Mouse (Mus musculus) limb, embryonic 12.5 days (tissue): ENCODE data around the gene Zfp316. TPM values are rescaled to one million over a fixed set of nuclear protein-coding genes. Genes with fewer than 3 reads are reported as not detected.

Experiments used
- ATAC-seq: fragments of 200-750 bp; cut with Nextera tagmentation; 2 replicates; pipeline ENCODE4 v1.8.0; 2017; ENCODE audit warnings: low read depth, moderate TSS enrichment; ENCODE audit not compliant: insufficient number of reproducible peaks, insufficient read depth, low FRiP score, low TSS enrichment
- H3K27ac ChIP-seq: fragments of 300-500 bp; sonication (generic); 2 replicates; pipeline ENCODE4 v1.5.1; 2016; ENCODE audit warnings: mild to moderate bottlenecking, moderate library complexity
- H3K27me3 ChIP-seq: fragments of 300-500 bp; sonication (generic); 2 replicates; pipeline ENCODE4 v1.6.1; 2016; ENCODE audit warnings: mild to moderate bottlenecking, moderate library complexity
- H3K36me3 ChIP-seq: fragments of 300-500 bp; sonication (generic); 2 replicates; pipeline ENCODE4 v1.6.1; 2016; ENCODE audit warnings: mild to moderate bottlenecking, moderate library complexity
- H3K4me1 ChIP-seq: fragments of 300-500 bp; sonication (generic); replicated peaks from 2 replicates; pipeline ENCODE4 v1.6.1; 2016
- H3K4me2 ChIP-seq: fragments of 300-500 bp; sonication (generic); 2 replicates; pipeline ENCODE4 v1.6.1; 2016; ENCODE audit warnings: mild to moderate bottlenecking, moderate library complexity
- H3K4me3 ChIP-seq: fragments of 300-500 bp; sonication (generic); replicated peaks from 2 replicates; pipeline ENCODE4 v1.5.1; 2016; ENCODE audit warnings: mild to moderate bottlenecking
- H3K9ac ChIP-seq: fragments of 300-500 bp; sonication (generic); replicated peaks from 2 replicates; pipeline ENCODE4 v1.6.1; 2016; ENCODE audit warnings: mild to moderate bottlenecking, moderate library complexity
- H3K9me3 ChIP-seq: fragments of 300-500 bp; sonication (generic); 2 replicates; pipeline ENCODE4 v1.6.1; 2016; ENCODE audit warnings: mild to moderate bottlenecking, moderate library complexity
- WGBS: fragments of 180-500 bp; shearing (Covaris S2); methylation state at CpG from one replicate; pipeline ENCODE4 v1.1.7; 2016; 5-methylcytosine and 5-hydroxymethylcytosine counted together
- polyA plus RNA-seq: library from polyadenylated mRNA; unstranded; fragments of >200 nt; fragmentation: Nextera tagmentation; extraction: Ambion mirVana; gene quantifications from 2 replicates; pipeline ENCODE4 v1.2.1, GENCODE M21; 2016

The Zfp316 gene
- polyA plus RNA-seq, 1 experiment from 2014 or later = 11.0 TPM

DNA sequence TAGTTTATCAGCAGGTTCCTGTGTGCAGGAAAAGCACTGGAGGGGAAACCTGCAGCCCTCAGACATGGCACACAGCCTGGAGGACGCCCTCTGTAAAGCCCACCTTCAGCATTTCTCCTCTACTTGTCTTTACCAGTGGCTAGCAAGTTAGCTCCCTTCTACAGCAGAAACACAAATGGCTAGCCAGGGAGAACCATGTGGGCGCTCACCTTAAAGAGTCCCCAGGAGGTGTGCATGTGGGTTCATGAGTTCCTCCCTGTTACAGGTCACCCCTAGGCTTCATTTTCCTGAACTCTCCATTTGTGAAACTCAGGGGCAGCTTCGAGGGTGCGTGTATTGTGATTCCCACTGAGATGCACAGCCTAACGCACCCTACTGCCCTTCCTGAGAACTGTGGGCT lies 14.0 kb downstream of the Zfp316 start:
- peaks cover 87% of the 10 kb centered on the region for H3K36me3 ChIP-seq

DNA sequence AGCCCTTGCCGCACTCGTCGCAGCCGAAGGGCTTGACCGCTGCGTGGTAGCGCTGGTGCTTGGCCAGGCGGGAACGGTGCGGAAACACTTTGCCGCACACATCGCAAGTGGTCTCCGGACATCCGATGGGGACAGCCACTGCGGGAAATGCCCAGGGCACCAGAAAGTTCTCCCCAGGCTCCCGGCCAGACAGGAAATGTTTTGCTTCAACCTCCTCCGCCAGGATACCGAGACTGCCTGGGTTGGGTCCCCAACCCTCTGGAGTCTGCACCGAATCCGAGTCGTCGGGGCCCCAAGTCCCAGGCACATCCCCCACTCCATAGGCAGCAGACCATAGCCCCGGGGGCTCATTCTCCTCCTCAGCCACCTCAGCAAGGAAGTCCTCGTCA lies 14.7 kb downstream of the Zfp316 start:
- peaks cover 80% of the 10 kb centered on the region for H3K36me3 ChIP-seq
- peaks cover 84% of the 10 kb centered on the region for H3K27me3 ChIP-seq
- H3K4me2 ChIP-seq = 0 out of 2 replicates have a peak overlapping the region, but pooled peaks have one; percentile 80
- no peak for ATAC-seq
- H3K4me3 ChIP-seq = peak overlapping the region; percentile 46; the same call in 1 of the 2 replicates
- H3K9me3 ChIP-seq = no peaks in the 10 kb centered on the region
- no peak overlapping the region for H3K27ac ChIP-seq
- H3K9ac ChIP-seq = peak overlapping the region; percentile 31; the same call in 1 of the 2 replicates
- H3K4me1 ChIP-seq = peaks cover 25% of the 10 kb centered on the region
- 14% methylated on average over 24 of the region's 24 CpGs for WGBS

More for the DNA sequence above, 14.0 kb downstream of the Zfp316 start:
- Histone ChIP-seq H3K4me3 (no peak overlapping the region), H3K4me2 (no peak overlapping the region), H3K9me3 (no peaks in the 10 kb centered on the region), H3K27me3 (peaks cover 79% of the 10 kb centered on the region), H3K9ac (no peak overlapping the region), H3K4me1 (peaks cover 25% of the 10 kb centered on the region), H3K27ac (no peak overlapping the region)
- ATAC-seq = no peak
- 73% methylated on average over 5 of the region's 5 CpGs for WGBS

DNA sequence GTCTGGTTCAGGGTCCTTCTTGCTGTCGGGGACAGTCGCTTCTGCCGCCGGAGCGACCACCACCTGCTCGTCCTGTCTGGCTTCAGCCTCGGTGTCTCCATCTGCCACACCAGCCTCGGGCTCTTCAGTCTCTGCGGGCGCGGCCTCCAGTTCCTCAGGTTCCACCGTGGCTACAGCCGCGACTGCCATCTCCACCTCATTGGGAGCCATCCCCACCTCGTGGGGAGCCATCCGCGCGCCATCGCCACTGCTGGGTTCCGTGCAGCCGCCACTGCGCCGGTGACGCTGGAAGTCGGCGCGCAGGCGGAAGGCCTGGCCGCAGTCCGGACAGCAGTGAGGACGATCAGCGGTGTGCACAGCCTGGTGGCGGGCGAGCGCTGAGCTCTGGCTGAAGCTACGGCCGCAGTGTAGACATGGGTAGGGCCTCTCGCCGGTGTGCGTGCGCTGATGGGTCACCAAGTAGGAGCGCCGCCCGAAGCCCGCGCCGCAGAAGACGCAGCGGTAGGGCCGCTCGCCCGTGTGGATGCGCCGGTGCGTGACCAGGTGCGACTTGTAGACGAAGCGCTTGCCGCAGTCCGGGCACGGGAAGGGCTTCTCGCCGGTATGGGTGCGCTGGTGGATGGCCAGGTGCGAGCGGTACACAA lies 15.2 kb downstream of the Zfp316 start:
- Histone ChIP-seq H3K27ac (no peak overlapping the region), H3K9me3 (no peaks in the 10 kb centered on the region), H3K27me3 (peaks cover 89% of the 10 kb centered on the region), H3K9ac (peak overlapping the region; percentile 31), H3K36me3 (peaks cover 78% of the 10 kb centered on the region), H3K4me3 (peak overlapping the region; percentile 46), H3K4me2 (peak overlapping the region; percentile 80), H3K4me1 (peaks cover 25% of the 10 kb centered on the region)
- 4% methylated on average over 66 of the region's 66 CpGs for WGBS
- no peak for ATAC-seq

DNA sequence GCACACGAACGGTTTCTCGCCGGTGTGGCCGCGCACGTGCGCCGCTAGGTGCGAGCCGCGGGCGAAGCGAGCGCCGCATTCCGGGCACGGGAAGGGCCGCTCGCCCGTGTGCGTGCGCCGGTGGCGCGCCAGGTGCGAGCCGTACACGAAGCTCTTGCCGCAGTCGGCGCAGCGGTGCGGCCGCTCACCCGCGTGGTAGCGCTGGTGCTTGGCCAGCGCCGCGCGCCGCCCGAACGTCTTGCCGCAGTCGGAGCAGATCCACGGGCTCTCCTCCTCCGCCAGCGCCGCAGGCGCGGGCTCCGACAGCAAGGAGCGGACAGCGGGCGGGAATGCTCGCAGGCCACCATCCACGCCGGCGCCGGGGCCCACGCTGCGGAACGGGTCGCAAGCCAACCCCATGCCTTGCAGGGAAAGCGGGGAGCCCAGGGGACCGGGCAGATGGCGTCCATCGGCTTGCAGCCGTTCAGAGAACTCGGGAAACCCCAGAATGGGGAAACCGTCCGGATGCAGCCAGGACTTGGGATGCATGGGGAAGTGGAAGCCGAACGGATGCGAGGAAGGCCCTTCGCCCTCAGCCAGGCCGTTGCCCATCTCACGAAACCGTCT lies 15.8 kb downstream of the Zfp316 start:
- H3K4me3 ChIP-seq = peak overlapping the region; percentile 46
- peak overlapping the region; percentile 80 for H3K4me2 ChIP-seq
- no peak overlapping the region for H3K27ac ChIP-seq
- H3K9ac ChIP-seq = peak overlapping the region; percentile 50
- H3K4me1 ChIP-seq = peaks cover 25% of the 10 kb centered on the region
- 3% methylated on average over 81 of the region's 81 CpGs for WGBS
- no peaks in the 10 kb centered on the region for H3K9me3 ChIP-seq
- peaks cover 89% of the 10 kb centered on the region for H3K27me3 ChIP-seq
- peaks cover 78% of the 10 kb centered on the region for H3K36me3 ChIP-seq
- no peak for ATAC-seq

DNA sequence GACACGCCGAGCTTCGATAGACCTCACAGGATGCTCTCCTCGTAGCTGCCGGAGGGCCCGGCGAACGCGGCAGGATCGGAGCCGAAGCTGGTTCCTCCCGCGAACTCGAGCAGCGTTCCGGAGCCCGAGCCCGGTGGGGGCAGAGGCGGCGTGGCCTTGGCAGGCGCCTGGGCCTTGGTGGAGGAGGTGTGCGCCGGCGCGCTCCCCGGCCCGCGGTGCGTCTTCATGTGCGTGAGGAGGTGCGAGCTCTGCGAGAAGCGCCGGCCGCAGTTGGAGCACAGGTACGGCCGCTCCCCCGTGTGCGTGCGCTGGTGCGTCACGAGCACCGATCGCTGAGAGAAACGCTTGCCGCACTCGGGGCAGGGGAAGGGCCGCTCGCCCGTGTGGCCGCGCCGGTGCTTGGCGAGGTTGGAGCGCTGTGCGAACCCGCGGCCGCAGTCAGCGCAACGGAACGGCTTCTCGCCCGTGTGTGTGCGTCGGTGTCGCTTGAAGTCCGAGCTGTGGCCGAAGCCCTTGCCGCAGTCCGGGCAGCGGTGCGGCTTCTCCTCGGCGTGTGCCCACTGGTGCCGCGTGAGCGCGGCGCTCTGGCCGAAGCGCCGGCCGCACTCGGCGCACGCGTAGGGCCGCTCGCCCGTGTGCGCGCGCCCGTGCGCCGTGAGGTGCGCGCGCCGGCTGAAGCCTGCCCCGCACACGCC lies 16.5 kb downstream of the Zfp316 start:
- peaks cover 86% of the 10 kb centered on the region for H3K27me3 ChIP-seq
- H3K4me2 ChIP-seq = peak overlapping the region; percentile 80
- peak overlapping the region; percentile 46 for H3K4me3 ChIP-seq
- under 1% methylated on average over 103 of the region's 103 CpGs for WGBS
- ATAC-seq = no peak
- peak overlapping the region; percentile 50 for H3K9ac ChIP-seq
- H3K9me3 ChIP-seq = no peaks in the 10 kb centered on the region
- H3K36me3 ChIP-seq = peaks cover 81% of the 10 kb centered on the region
- peaks cover 25% of the 10 kb centered on the region for H3K4me1 ChIP-seq
- no peak overlapping the region for H3K27ac ChIP-seq

DNA sequence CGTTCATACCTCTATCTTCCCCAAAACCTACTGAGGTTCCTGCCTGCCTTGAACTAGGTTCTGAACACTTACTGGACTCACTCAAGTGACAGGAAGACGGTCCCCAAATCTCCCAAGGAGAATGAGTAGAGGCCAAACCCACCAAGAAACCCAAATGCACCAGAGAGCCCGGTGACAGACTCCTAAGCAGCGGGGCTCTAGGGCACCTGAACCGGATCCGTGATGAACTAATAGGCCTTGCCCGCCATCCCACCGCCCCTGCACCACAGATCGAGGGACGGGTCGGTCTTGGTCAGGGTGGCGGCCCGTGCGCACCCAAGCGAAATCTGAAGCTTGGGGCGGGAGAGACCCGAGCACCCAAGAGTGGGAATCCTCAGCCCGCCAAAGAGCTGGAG lies 17.0 kb downstream of the Zfp316 start:
- Histone ChIP-seq H3K9ac (no peak overlapping the region), H3K4me2 (peak overlapping the region; percentile 80), H3K27ac (no peak overlapping the region), H3K36me3 (peaks cover 82% of the 10 kb centered on the region), H3K27me3 (peaks cover 80% of the 10 kb centered on the region), H3K4me1 (peaks cover 25% of the 10 kb centered on the region), H3K9me3 (no peaks in the 10 kb centered on the region), H3K4me3 (peak overlapping the region; percentile 46)
- no peak for ATAC-seq
- WGBS = 8% methylated on average over 18 of the region's 18 CpGs

DNA sequence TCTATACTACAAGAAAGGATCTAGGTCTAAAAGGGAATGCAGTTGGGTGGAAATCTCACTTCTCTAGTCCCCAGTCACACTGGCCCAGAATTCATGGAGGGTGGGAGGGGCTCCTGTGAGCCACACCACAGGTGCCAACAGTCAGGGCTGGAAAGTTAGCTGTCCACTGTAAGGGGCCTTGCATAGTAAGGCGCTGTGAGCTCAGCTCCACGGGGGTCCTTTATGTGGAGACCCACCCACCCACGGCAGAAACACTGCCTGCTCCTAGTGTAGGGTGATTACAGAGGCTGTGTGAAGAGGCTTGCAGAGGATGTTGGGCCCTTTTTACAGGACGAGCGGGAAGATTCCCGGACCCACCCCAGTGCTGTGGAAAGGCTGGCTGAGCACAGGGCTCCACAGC lies 17.8 kb downstream of the Zfp316 start:
- Histone ChIP-seq H3K9me3 (no peaks in the 10 kb centered on the region), H3K27me3 (peaks cover 73% of the 10 kb centered on the region), H3K36me3 (peaks cover 82% of the 10 kb centered on the region), H3K4me3 (no peak overlapping the region), H3K27ac (no peak overlapping the region), H3K4me2 (no peak overlapping the region), H3K9ac (no peak overlapping the region), H3K4me1 (peaks cover 25% of the 10 kb centered on the region)
- WGBS = 49% methylated on average over 6 of the region's 6 CpGs
- no peak for ATAC-seq

DNA sequence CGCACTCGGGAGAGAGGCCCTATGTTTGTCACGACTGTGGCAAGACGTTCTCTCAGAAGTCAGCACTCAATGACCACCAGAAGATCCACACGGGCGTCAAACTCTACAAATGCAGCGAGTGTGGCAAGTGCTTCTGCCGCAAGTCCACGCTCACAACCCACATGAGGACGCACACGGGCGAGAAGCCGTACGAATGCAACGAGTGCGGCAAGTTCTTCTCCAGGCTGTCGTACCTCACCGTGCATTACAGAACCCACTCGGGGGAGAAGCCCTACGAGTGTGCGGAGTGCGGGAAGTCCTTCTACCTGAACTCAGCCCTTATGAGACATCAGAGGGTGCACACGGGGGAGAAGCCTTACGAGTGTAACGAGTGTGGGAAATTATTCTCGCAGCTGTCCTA lies 24.9 kb downstream of the Zfp316 start:
- H3K4me1 ChIP-seq = no peaks in the 10 kb centered on the region
- H3K9me3 ChIP-seq = no peaks in the 10 kb centered on the region
- no peak overlapping the region for H3K9ac ChIP-seq
- peaks cover 100% of the 10 kb centered on the region for H3K36me3 ChIP-seq
- WGBS = 96% methylated on average over 26 of the region's 26 CpGs
- H3K27me3 ChIP-seq = peaks cover 3% of the 10 kb centered on the region
- H3K4me2 ChIP-seq = no peak overlapping the region
- no peak overlapping the region for H3K27ac ChIP-seq
- no peak for ATAC-seq
- no peak overlapping the region for H3K4me3 ChIP-seq

DNA sequence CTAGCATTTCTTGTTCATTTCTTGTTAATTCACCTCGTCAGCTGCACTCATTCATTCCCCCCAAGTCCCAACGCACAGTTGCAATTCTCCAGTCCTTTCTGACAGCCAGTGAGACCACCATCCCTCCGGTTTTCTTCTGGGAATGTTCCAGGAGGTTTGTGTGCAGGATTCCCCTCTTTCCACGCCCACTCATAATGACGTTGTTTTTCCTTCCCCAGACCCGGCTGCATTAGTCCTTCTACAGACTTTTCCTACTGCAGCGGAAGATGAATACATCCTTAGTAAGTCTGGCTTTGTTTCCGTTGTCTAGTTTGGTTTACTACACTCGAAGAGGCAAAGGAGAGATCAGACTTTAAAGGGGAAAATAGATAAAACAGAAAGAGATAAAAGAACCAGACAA lies 33.8 kb downstream of the Zfp316 start:
- ATAC-seq = no peak
- Histone ChIP-seq H3K9ac (peak overlapping the region; percentile 89), H3K36me3 (peaks cover 45% of the 10 kb centered on the region), H3K4me2 (peak overlapping the region; percentile 75), H3K4me3 (peak overlapping the region; percentile 90), H3K27me3 (no peaks in the 10 kb centered on the region), H3K4me1 (peaks cover 19% of the 10 kb centered on the region), H3K9me3 (no peaks in the 10 kb centered on the region), H3K27ac (no peak overlapping the region)
- 51% methylated on average over 9 of the region's 9 CpGs for WGBS

DNA sequence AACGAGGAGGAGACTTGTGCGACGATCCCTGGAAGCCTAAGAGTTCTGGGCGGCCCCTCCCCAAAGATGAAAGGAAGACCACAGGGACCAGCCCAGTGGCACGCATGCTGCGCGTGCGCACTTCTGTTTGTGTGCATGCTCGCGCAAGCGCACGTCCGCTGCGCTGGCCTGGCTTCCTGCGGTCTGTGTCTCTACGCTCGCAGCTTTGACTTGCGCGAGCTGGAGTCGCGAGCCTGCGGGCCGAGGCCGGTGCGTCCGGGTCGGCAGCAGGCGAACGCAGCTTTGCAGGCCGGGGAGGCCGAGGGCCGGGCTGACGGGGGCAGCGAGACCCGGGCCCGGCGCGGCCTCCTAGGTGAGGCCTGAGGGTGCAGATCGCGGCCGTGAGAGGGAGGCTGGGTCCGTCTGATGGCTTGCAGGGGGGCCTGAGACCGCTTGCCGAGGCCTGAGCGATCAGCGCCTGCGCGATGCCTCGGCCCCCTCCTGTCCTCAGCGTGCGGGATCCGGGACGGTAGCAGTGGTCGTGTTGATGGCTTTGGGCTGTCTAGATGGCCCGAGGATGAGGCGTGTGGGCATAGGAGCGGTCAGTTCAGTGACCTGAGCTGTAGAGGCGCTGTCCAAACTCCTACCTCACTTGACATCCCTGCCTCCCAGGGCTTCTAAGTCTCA lies 34.7 kb downstream of the Zfp316 start, which contains the start of gene Zfp12:
Gene Zfp12 (plus strand): TSS at position 136 of the 666 bp plus-strand sequence.
- Histone ChIP-seq H3K27me3 (no peaks in the 10 kb centered on the region), H3K4me2 (peak within 1 kb of the TSS; percentile 75), H3K4me1 (peaks cover 19% of the 10 kb centered on the region), H3K27ac (peak within 1 kb of the TSS; percentile 99), H3K9ac (peak within 1 kb of the TSS; percentile 89), H3K9me3 (no peaks in the 10 kb centered on the region), H3K36me3 (peaks cover 36% of the 10 kb centered on the region), H3K4me3 (peak within 1 kb of the TSS; percentile 90)
- WGBS = under 1% methylated on average over 58 of the region's 58 CpGs
- ATAC-seq = peak; percentile 96

DNA sequence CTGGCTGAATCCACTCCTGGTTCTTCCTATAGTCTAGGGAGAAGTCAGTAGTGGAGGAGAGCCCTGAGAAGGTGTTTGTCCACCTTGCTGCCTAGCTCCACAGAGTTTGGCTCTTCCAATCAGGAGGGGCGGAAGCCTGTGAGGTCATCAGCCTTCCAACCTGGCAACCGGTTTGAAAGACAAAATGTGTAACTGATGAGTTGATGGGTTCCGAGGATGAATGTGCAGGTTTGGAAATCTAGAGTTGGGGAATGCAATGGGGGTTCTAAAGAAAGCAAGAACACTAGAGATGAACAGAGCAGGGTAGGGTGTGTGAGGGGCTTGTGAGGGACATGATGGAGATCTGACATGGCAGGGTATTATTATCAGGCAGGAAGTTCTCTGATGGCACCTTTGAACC lies 43.0 kb downstream of the Zfp316 start, which contains the start of gene Spdye4a:
Gene Spdye4a (minus strand): TSS at position 101 of the 400 bp plus-strand sequence.
- no peak for ATAC-seq
- H3K36me3 ChIP-seq = no peaks in the 10 kb centered on the region
- no peaks in the 10 kb centered on the region for H3K4me1 ChIP-seq
- no peaks in the 10 kb centered on the region for H3K27me3 ChIP-seq
- no peak within 1 kb of the TSS for H3K27ac ChIP-seq
- no peak within 1 kb of the TSS for H3K9ac ChIP-seq
- WGBS = 91% methylated on average over 3 of the region's 3 CpGs
- peaks cover 18% of the 10 kb centered on the region for H3K9me3 ChIP-seq
- H3K4me2 ChIP-seq = no peak within 1 kb of the TSS
- no peak within 1 kb of the TSS for H3K4me3 ChIP-seq
